ENCODE assay signal across 34 mouse cellular contexts in the genomic region with DNA sequence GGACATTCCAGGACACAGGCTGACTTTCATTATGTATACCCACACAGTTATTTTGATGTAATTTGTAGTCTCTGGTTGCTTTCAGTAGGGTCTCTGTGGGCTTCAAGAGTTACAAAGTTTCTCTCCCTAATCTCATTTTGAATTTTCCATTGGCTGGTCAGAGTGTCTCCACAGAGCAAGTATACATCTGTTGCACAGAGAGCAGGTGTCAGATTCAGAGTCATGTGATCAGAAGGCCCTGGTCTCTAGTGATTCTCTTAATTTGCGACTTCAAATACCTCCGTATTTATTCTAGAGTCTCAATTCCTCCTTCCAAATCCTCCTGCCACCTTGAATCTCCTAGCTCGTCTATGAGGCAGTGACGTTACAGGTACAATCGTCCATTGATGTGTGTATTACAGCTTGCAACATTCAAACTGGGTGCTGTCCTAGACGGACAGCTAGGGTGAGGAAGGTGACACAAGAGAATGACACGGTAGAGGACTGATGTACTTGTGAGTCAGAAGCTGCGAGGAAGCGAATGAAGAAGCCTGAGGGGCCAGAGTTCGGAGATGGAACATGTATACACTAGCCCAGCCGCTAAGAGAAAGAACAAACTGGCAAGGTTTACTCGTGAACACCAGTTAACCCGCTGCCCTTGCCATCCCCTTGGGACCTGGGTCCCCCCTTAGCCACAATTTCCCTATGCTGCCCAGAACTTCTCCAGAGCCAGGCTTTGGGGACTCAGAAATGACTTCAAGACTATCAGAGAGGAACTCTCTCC. TPM values are rescaled to one million over a fixed set of nuclear protein-coding genes. Genes with fewer than 3 reads are reported as not detected.
DNase-seq lines count a peak whose midpoint lies in the region; ATAC-seq and TF ChIP-seq lines count a peak whose summit lies in the region.
"Had no signal": no experiment of that assay in that cellular context is flagged by ENCODE, and none has a peak within 500 bp of the region (broad histone marks: within the 10 kb centered on the region; RNA-seq: fewer than 3 reads in every experiment).

No protein-coding gene starts in this region.

- H3K4me1 ChIP-seq in neural tube, embryonic 15.5 days: peaks cover 20% of the 10 kb centered on the region
- peaks cover 83% of the 10 kb centered on the region for H3K4me1 ChIP-seq in E14TG2a.4 (replicated peaks; ENCODE audit: low read depth, low read length)

- H3K36me3 ChIP-seq in neural tube, embryonic 15.5 days: no peaks in the 10 kb centered on the region
- peaks cover 27% of the 10 kb centered on the region for H3K36me3 ChIP-seq in E14TG2a.4 (ENCODE audit: insufficient read depth, low read length)
- H3K36me3 ChIP-seq: midbrain, embryonic 10.5 days; stomach, embryonic 15.5 days had no signal

- H3K27me3 ChIP-seq in neural tube, embryonic 15.5 days (replicated peaks): peaks cover 22% of the 10 kb centered on the region
- 0 out of 2 replicates have a peak, but pooled peaks cover 2% of the 10 kb centered on the region for H3K27me3 ChIP-seq in E14TG2a.4 (ENCODE audit: insufficient read depth, low read length)
- H3K27me3 ChIP-seq: limb, embryonic 15.5 days; Patski; stomach, embryonic 15.5 days had no signal

- intact Hi-C loops in gastrocnemius, adult 2 months (cut with DNase I): no loop called here

- H3K4me3 ChIP-seq in gastrocnemius, adult 2 months: no peak overlapping the region
- H3K4me3 ChIP-seq in neural tube, embryonic 15.5 days (replicated peaks): no peak overlapping the region
- H3K4me3 ChIP-seq in E14TG2a.4 (replicated peaks; ENCODE audit: low read length): peak overlapping the region; percentile 96

- TF ChIP-seq CTCF in gastrocnemius, adult 2 months (IDR thresholded peaks at IDR 0.05): no peak
- no peak for TF ChIP-seq CTCF in E14TG2a.4 (conservative IDR thresholded peaks at IDR 0.05; ENCODE audit: low read length)

- no peak overlapping the region for H3K9ac ChIP-seq in neural tube, embryonic 15.5 days (replicated peaks)
- H3K9ac ChIP-seq: hindbrain, embryonic 14.5 days; stomach, embryonic 15.5 days had no signal

- 79% methylated on average over 13 of the region's 13 CpGs for WGBS in neural tube, embryonic 15.5 days

- no peak for ATAC-seq in neural tube, embryonic 15.5 days (ENCODE audit: low FRiP score)

- DNase-seq in gastrocnemius, adult 2 months: no peak
- DNase-seq in gastrocnemius, adult 18-20 months (ENCODE audit: low spot score): no peak
- no peak for DNase-seq in neural tube, embryonic 10.5 days (ENCODE audit: extremely low spot score, low spot score)
- peak; percentile 54 for DNase-seq in naive thymus-derived CD4-positive, alpha-beta T cell, adult 2 months (ENCODE audit: low read depth)
- DNase-seq in adrenal gland, postnatal 36 days: no peak
- DNase-seq in kidney, postnatal 10 days: no peak
- DNase-seq: adrenal gland, adult 2 months; cerebellum, adult 18-20 months; cerebellum, postnatal 14 days; gastrocnemius, postnatal 25 days; heart, postnatal 36 days; kidney, adult 18-20 months; layer of hippocampus, adult 9-11 months; left cerebral cortex, postnatal 4 days; spleen, adult 18-20 months; thymus, adult 18-20 months had no signal

- peak overlapping the region; percentile 94; the same call in 1 of the 2 replicates for H3K27ac ChIP-seq in gastrocnemius, adult 2 months
- H3K27ac ChIP-seq in neural tube, embryonic 15.5 days (replicated peaks): no peak overlapping the region
- H3K27ac ChIP-seq: hindbrain, embryonic 14.5 days had no signal

- no peaks in the 10 kb centered on the region for H3K9me3 ChIP-seq in neural tube, embryonic 15.5 days (replicated peaks)
- H3K9me3 ChIP-seq in E14TG2a.4 (ENCODE audit: low read length): no peaks in the 10 kb centered on the region
- H3K9me3 ChIP-seq: limb, embryonic 15.5 days; liver, embryonic 15.5 days; midbrain, embryonic 10.5 days; stomach, embryonic 15.5 days had no signal

- H3K4me2 ChIP-seq in neural tube, embryonic 15.5 days: 0 out of 2 replicates have a peak overlapping the region, but pooled peaks have one; percentile 97

RNA-seq across cellular contexts. Expression of a gene that starts 1.2 kb away (rescaled TPM):
- total RNA-seq in gastrocnemius, adult 2 months (2021): 1 to 10 TPM; 6.2 to 7.0 TPM
- 1 to 10 TPM; 4.7 to 9.9 TPM for total RNA-seq in gastrocnemius, adult 18-20 months (2021)
- polyA plus RNA-seq in neural tube, embryonic 15.5 days (2015; fragmentation: Nextera tagmentation; extraction: Ambion mirVana): 3.9 and 23.3 TPM in 2 replicates
- 10 to 100 TPM; 24.3 to 26.0 TPM for total RNA-seq in adrenal gland, postnatal 36 days (2021)

RNA-seq across cellular contexts. Expression of a gene that starts 4.4 kb away (rescaled TPM):
- total RNA-seq in gastrocnemius, adult 2 months (2021): under 1 TPM; 0.28 to 0.53 TPM
- not detected for total RNA-seq in gastrocnemius, adult 18-20 months (2021)
- polyA plus RNA-seq in neural tube, embryonic 15.5 days (2015; fragmentation: Nextera tagmentation; extraction: Ambion mirVana): 0.34 TPM in 1 of 2 replicates, not detected in the other
- 1 to 10 TPM in 1 of 2 experiments, not detected in 1; 1.1 TPM for total RNA-seq in adrenal gland, postnatal 36 days (2021)
- total RNA-seq: gastrocnemius, postnatal 25 days; left cerebral cortex, postnatal 4 days; neutrophil, adult 5-6 weeks had no signal
- polyA plus RNA-seq: forebrain, embryonic 14.5 days; heart, embryonic 14.5 days; hindbrain, embryonic 14.5 days; midbrain, embryonic 10.5 days; midbrain, embryonic 16.5 days had no signal

RNA-seq across cellular contexts. Expression of a gene that starts 48.0 kb away (rescaled TPM):
- not detected for total RNA-seq in gastrocnemius, adult 2 months (2021)
- not detected for total RNA-seq in gastrocnemius, adult 18-20 months (2021)
- polyA plus RNA-seq in neural tube, embryonic 15.5 days (2015; fragmentation: Nextera tagmentation; extraction: Ambion mirVana): 0.15 TPM in 1 of 2 replicates, not detected in the other
- not detected for total RNA-seq in adrenal gland, postnatal 36 days (2021)
- total RNA-seq: adrenal gland, adult 2 months; ES-E14; gastrocnemius, postnatal 25 days; heart, postnatal 36 days; left cerebral cortex, adult 2 months; left cerebral cortex, postnatal 4 days; neutrophil, adult 5-6 weeks had no signal
- polyA plus RNA-seq: embryonic facial prominence, embryonic 14.5 days; forebrain, embryonic 14.5 days; heart, embryonic 14.5 days; hindbrain, embryonic 14.5 days; kidney, embryonic 16.5 days; limb, embryonic 15.5 days; liver, embryonic 15.5 days; lung, embryonic 16.5 days; midbrain, embryonic 10.5 days; midbrain, embryonic 16.5 days; myocyte; Patski; stomach, embryonic 15.5 days had no signal
